Mouse (Mus musculus) liver, embryonic 14.5 days (tissue): ENCODE results near the gene Dscam. TPM values are rescaled to one million over a fixed set of nuclear protein-coding genes. Genes with fewer than 3 reads are reported as not detected.

Source experiments
- ATAC-seq: fragments of 200-750 bp; cut with Nextera tagmentation; 2 replicates; pipeline ENCODE4 v1.8.0; 2017; ENCODE audit warnings: moderate number of reproducible peaks, mild to moderate bottlenecking, moderate library complexity; ENCODE audit not compliant: insufficient read depth
- DNase-seq, 3 experiments: peaks; one replicate each; pipeline ENCODE4 v3.0.0-alpha.2; 2012 to 2013; ENCODE audit warnings: low read depth in 3 of 3, low spot score in 3 of 3
- H3K27ac ChIP-seq: fragments of 300-500 bp; sonication (generic); 2 replicates; pipeline ENCODE4 v1.5.1; 2014; ENCODE audit warnings: moderate library complexity, mild to moderate bottlenecking, control low read depth, inconsistent platforms
- H3K27me3 ChIP-seq: fragments of 300-500 bp; sonication (generic); 2 replicates; pipeline ENCODE4 v1.6.1; 2014; ENCODE audit warnings: mild to moderate bottlenecking, low read length, moderate library complexity; ENCODE audit not compliant: control insufficient read depth, insufficient read depth
- H3K36me3 ChIP-seq: fragments of 300-500 bp; sonication (generic); replicated peaks from 2 replicates; pipeline ENCODE4 v1.6.1; 2014; ENCODE audit warnings: low read depth; ENCODE audit not compliant: control insufficient read depth, insufficient read depth
- H3K4me1 ChIP-seq, 2 experiments: fragments of 200-500 bp in 1 of 2; fragments of 300-500 bp in 1 of 2; sonication (generic) in 1 of 2; replicated peaks; 2 replicates each; pipeline ENCODE4 v1.6.1; 2012 to 2014; ENCODE audit warnings: antibody characterized with exemption in 1 of 2, inconsistent platforms in 1 of 2, low read length in 1 of 2; ENCODE audit not compliant: control insufficient read depth in 2 of 2, insufficient read depth in 2 of 2
- H3K4me2 ChIP-seq: fragments of 300-500 bp; sonication (generic); 2 replicates; pipeline ENCODE4 v1.6.1; 2014; ENCODE audit warnings: low read depth, mild to moderate bottlenecking, control low read depth, moderate library complexity
- H3K4me3 ChIP-seq, 2 experiments: fragments of 200-500 bp in 1 of 2; fragments of 300-500 bp in 1 of 2; sonication (generic) in 1 of 2; 2 replicates each; pipeline ENCODE4 v1.5.1; 2012 to 2014; ENCODE audit warnings: low read depth in 2 of 2, low read length in 2 of 2, mild to moderate bottlenecking in 2 of 2, control low read depth in 1 of 2, inconsistent platforms in 1 of 2, moderate library complexity in 1 of 2; ENCODE audit not compliant: insufficient read depth in 1 of 2
- H3K9ac ChIP-seq: fragments of 300-500 bp; sonication (generic); replicated peaks from 2 replicates; pipeline ENCODE4 v1.6.1; 2014; ENCODE audit warnings: mild to moderate bottlenecking, control low read depth, moderate library complexity
- H3K9me3 ChIP-seq: fragments of 300-500 bp; sonication (generic); 2 replicates; pipeline ENCODE4 v1.6.1; 2016; ENCODE audit warnings: low read length, mixed read lengths; ENCODE audit not compliant: control insufficient read depth
- CTCF ChIP-seq: IDR thresholded peaks from 2 replicates; pipeline ENCODE4 v1.5.1; 2016; ENCODE audit warnings: antibody characterized with exemption, low read depth, control low read depth
- EP300 ChIP-seq: IDR thresholded peaks from 2 replicates; pipeline ENCODE4 v1.6.1; 2016; ENCODE audit warnings: antibody characterized with exemption, low read depth
- WGBS: fragments of 180-500 bp; shearing (Covaris S2); extraction: QIAGEN DNeasy Blood & Tissue Kit; methylation state at CpG from one replicate; pipeline ENCODE4 v1.1.7; 2014; ENCODE audit not compliant: insufficient replicate concordance; 5-methylcytosine and 5-hydroxymethylcytosine counted together
- polyA plus RNA-seq, 2 experiments: library from polyadenylated mRNA; depleted of rRNA in 1 of 2; stranded (reverse) in 1 of 2; unstranded in 1 of 2; fragments of >200 nt; fragmentation: Nextera tagmentation in 1 of 2; extraction: Ambion mirVana in 1 of 2; gene quantifications; 2 replicates each; pipeline versions ENCODE4 v1.2.1 to v1.2.3; 2012 to 2014

Gene Dscam
- polyA plus RNA-seq, 2 experiments, result not detected

DNA sequence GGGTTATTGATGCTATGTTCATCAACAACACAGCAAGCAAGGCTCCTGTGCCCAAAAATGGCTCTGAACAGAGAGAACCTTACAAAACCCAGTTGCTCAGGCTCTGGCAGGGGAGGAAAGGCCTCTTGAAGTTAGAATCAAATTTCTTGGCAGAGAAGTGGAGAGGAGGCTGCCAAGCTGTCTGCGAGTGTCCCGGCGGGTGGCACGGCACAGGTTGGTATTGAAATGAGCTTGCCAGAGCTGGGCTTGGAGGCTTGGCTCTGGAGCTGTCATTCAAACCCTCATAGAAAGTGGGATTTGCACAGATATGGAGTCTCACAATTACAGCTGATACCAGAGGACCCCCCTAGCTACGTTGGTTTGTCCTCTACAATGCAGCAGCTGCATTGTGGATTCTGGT, 550.1 kb downstream of the Dscam start:
- no peak for ATAC-seq
- no peaks in the 10 kb centered on the region for H3K9me3 ChIP-seq
- H3K27me3 ChIP-seq, result no peaks in the 10 kb centered on the region
- no peak for DNase-seq
- no peak overlapping the region for H3K27ac ChIP-seq
- TF ChIP-seq CTCF (no peak), EP300 (no peak)
- no peaks in the 10 kb centered on the region for H3K4me1 ChIP-seq
- no peak overlapping the region for H3K9ac ChIP-seq
- no peak overlapping the region for H3K4me3 ChIP-seq
- WGBS, result 73% methylated on average over 5 of the region's 5 CpGs
- no peaks in the 10 kb centered on the region for H3K36me3 ChIP-seq
- H3K4me2 ChIP-seq, result no peak overlapping the region

DNA sequence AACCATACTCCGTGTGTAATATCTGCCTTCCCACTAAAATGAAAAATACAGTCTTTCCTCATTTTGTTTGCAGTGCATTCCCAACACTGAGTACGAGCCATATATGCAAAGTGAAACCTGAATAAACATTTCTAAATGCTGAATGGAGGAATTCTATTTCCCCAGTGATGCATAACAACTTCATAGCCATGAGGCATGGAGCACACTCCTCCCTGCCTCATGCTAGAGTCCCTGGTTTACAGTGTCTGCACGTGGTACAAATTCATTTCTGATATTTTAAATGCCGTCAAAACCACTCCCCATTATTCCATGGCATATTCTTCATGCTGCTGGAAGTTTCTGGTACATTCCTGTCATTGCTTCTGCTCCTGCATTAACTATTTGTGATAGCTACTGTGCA, 552.8 kb downstream of the Dscam start:
- H3K9me3 ChIP-seq, result no peaks in the 10 kb centered on the region
- ATAC-seq (no peak), DNase-seq (no peak)
- no peaks in the 10 kb centered on the region for H3K4me1 ChIP-seq
- WGBS, result 43% methylated on average over 4 of the region's 4 CpGs
- TF ChIP-seq EP300 (no peak), CTCF (no peak)
- no peak overlapping the region for H3K27ac ChIP-seq
- no peak overlapping the region for H3K9ac ChIP-seq
- H3K4me2 ChIP-seq, result no peak overlapping the region
- no peaks in the 10 kb centered on the region for H3K36me3 ChIP-seq
- no peaks in the 10 kb centered on the region for H3K27me3 ChIP-seq
- no peak overlapping the region for H3K4me3 ChIP-seq

DNA sequence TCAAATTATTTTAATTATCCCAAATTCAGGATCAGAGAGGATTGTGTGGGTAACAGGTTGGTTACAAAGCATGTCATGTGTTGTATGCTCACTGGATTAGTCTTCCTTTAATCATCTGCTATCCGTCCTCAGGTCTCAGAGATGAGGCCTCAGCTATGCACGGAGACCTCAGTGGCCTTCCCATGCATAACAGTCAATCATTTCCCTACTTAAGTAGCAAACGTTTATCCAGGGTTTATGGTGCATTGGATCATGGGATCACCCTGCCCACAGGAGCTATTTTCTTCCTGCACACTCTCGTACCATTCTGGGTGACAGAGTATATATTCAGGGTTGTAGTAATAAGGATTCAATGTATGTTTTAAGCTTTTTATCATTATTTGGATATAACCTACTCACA, 557.3 kb downstream of the Dscam start:
- 54% methylated on average over 4 of the region's 4 CpGs for WGBS

DNA sequence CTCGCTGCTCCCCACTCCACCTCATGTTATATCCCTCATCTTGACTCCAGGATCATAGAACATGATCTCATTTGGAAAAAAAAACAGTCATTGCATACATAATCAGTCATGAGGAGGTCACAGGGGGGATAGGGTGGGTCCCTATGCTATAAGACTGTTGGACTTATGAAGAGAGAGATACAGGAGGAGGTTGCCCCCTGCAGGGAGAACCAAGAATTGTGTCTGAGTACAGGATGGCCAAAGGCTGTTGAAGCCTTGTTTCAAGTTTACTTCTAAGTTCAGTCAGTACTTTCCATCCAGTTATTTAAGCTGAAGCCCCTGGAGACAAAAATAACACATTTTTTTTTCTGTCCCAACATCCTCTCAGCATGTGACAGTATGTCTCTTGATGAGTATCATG, 559.7 kb downstream of the Dscam start:
- Histone ChIP-seq H3K27ac (no peak overlapping the region), H3K9me3 (no peaks in the 10 kb centered on the region), H3K4me2 (no peak overlapping the region), H3K27me3 (no peaks in the 10 kb centered on the region), H3K4me1 (no peaks in the 10 kb centered on the region), H3K9ac (no peak overlapping the region), H3K4me3 (no peak overlapping the region), H3K36me3 (no peaks in the 10 kb centered on the region)
- ATAC-seq (no peak), DNase-seq (no peak)
- WGBS, result 55% methylated on average over 1 of the region's 1 CpGs
- peak; percentile 39; the same call in 1 of the 2 replicates for TF ChIP-seq CTCF
- no peak for TF ChIP-seq EP300

More for the DNA sequence above, 557.3 kb downstream of the Dscam start:
- ATAC-seq (no peak), DNase-seq (no peak)
- Histone ChIP-seq H3K36me3 (no peaks in the 10 kb centered on the region), H3K27me3 (no peaks in the 10 kb centered on the region), H3K9ac (no peak overlapping the region), H3K27ac (no peak overlapping the region), H3K9me3 (no peaks in the 10 kb centered on the region), H3K4me1 (no peaks in the 10 kb centered on the region), H3K4me2 (no peak overlapping the region), H3K4me3 (no peak overlapping the region)
- no peak for TF ChIP-seq EP300
- TF ChIP-seq CTCF, result no peak

DNA sequence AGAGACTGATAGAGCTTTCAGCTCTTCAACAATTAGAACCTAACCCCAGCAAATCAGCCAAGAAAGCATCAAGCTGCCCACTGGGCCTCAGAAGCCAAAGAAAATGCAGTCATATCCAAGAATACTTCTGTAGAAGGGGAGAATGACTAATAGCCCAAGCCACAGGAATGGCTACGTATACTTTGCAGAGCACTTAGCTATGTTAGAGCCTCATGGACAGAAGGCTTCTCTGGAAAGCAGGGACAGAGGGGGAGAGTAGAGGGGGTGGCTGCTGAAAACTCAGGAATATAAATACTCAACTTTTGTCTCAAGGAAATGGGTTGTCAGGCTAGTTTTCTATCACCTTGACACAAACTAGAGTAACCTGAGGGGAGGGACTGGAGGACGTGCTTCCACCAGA, 568.3 kb downstream of the Dscam start:
- no peak for ATAC-seq
- Histone ChIP-seq H3K27ac (no peak overlapping the region), H3K36me3 (no peaks in the 10 kb centered on the region), H3K4me1 (no peaks in the 10 kb centered on the region), H3K9me3 (no peaks in the 10 kb centered on the region), H3K27me3 (no peaks in the 10 kb centered on the region), H3K4me2 (no peak overlapping the region), H3K9ac (no peak overlapping the region), H3K4me3 (no peak overlapping the region)
- 41% methylated on average over 2 of the region's 2 CpGs for WGBS
- no peak for DNase-seq
- no peak for TF ChIP-seq EP300
- no peak for TF ChIP-seq CTCF

DNA sequence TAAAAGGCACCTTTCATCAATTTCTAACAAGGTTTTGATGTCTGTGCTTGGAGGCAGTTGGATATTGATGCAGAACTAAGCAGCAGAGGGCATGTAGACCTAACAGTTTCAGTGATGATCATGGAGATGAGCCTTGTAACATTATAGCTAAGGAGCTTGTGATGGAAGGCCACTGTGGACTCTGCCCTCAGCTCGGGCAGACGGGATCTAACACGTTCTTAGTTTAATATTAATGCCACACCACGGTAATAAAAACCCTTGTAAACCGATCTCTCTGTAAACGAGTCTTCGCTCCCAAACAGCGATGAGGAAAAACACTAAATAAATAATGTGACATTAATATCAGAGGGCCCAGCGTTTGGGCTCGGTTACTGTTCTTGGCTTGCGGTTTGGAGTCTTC, 569.8 kb downstream of the Dscam start:
- Histone ChIP-seq H3K27ac (no peak overlapping the region), H3K36me3 (no peaks in the 10 kb centered on the region), H3K4me2 (no peak overlapping the region), H3K27me3 (no peaks in the 10 kb centered on the region), H3K9me3 (no peaks in the 10 kb centered on the region), H3K4me1 (no peaks in the 10 kb centered on the region), H3K4me3 (no peak overlapping the region), H3K9ac (no peak overlapping the region)
- ATAC-seq (no peak), DNase-seq (no peak)
- TF ChIP-seq EP300 (no peak), CTCF (no peak)
- 68% methylated on average over 11 of the region's 11 CpGs for WGBS
